Comparison of ENCODE assay signal across 15 mouse cellular contexts in the genomic region with DNA sequence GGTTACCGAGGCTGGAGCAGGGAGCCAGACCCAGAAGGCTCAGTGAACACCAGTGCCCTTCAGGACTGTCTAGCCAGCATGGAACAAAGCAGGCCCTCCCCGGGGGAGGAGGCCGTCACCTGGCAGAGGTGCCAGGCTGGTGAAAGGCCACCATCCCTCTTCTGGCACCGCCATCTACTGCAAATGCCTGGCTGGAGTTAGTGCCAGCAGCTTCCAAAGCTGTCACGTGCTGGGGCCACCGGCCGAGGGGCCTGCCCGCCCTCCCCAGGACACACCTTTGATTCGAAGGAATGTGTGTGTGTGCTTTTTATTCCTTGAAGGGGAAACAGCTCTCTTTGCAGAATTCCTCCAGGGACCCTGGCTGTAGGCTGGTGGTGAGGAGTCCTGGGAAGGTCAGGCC. TPM values are rescaled to one million over a fixed set of nuclear protein-coding genes. Genes with fewer than 3 reads are reported as not detected.
DNase-seq lines count a peak whose midpoint lies in the region; ATAC-seq and TF ChIP-seq lines count a peak whose summit lies in the region.
"Had no signal": no experiment of that assay in that cellular context is flagged by ENCODE, and none has a peak within 500 bp of the region (broad histone marks: within the 10 kb centered on the region; RNA-seq: fewer than 3 reads in every experiment).

No protein-coding gene starts in this region.

- H3K27ac ChIP-seq in stomach, postnatal 0 days (replicated peaks) = no peak overlapping the region
- H3K27ac ChIP-seq: left cerebral cortex, adult 2 months; liver, embryonic 13.5 days had no signal

- no peaks in the 10 kb centered on the region for H3K36me3 ChIP-seq in stomach, postnatal 0 days (ENCODE audit: control insufficient read depth, insufficient read depth, low read length)
- H3K36me3 ChIP-seq: G1E; liver, embryonic 13.5 days had no signal

- TF ChIP-seq CTCF in stomach, postnatal 0 days (IDR thresholded peaks at IDR 0.05; ENCODE audit: low read depth) = no peak

- no peak overlapping the region for H3K9ac ChIP-seq in stomach, postnatal 0 days (ENCODE audit: low read length)
- H3K9ac ChIP-seq: liver, embryonic 13.5 days had no signal

- peak; percentile 69 for ATAC-seq in stomach, postnatal 0 days (ENCODE audit: low FRiP score, low TSS enrichment)
- ATAC-seq: midbrain, embryonic 16.5 days had no signal

- peak; percentile 71 for DNase-seq in adrenal gland, postnatal 14 days
- no peak for DNase-seq in adrenal gland, adult 18-20 months (ENCODE audit: low spot score in 2 of 2)
- peak; percentile 71 to 80 for DNase-seq in lung, adult 18-20 months
- DNase-seq in lung, postnatal 14 days = no peak
- peak; percentile 92 to 96 for DNase-seq in kidney, postnatal 36 days
- DNase-seq in stomach, postnatal 0 days (ENCODE audit: low spot score) = peak; percentile 57
- no peak for DNase-seq in gastrocnemius, postnatal 10 days
- DNase-seq in embryo, embryonic 9.5 days (ENCODE audit: extremely low spot score) = no peak
- DNase-seq: gastrocnemius, postnatal 36 days; liver, embryonic 13.5 days; spleen, adult 18-20 months; thymus, postnatal 25 days had no signal

- no peak overlapping the region for H3K4me3 ChIP-seq in stomach, postnatal 0 days (ENCODE audit: low read depth, low read length)
- H3K4me3 ChIP-seq: left cerebral cortex, adult 2 months; liver, embryonic 13.5 days had no signal

- H3K27me3 ChIP-seq in stomach, postnatal 0 days (ENCODE audit: control insufficient read depth, insufficient read depth, low read length) = no peaks in the 10 kb centered on the region
- H3K27me3 ChIP-seq: liver, embryonic 13.5 days had no signal

- no peak for TF ChIP-seq EP300 in stomach, postnatal 0 days (optimal IDR thresholded peaks at IDR 0.05)

- 54% methylated on average over 9 of the region's 9 CpGs for WGBS in stomach, postnatal 0 days

- no peak overlapping the region for H3K4me2 ChIP-seq in stomach, postnatal 0 days (replicated peaks; ENCODE audit: low read depth)
- H3K4me2 ChIP-seq: liver, embryonic 13.5 days had no signal

- H3K4me1 ChIP-seq in stomach, postnatal 0 days (replicated peaks; ENCODE audit: control insufficient read depth, insufficient read depth) = 0 out of 2 replicates have a peak, but pooled peaks cover 3% of the 10 kb centered on the region
- H3K4me1 ChIP-seq: liver, embryonic 13.5 days had no signal

- no peaks in the 10 kb centered on the region for H3K9me3 ChIP-seq in stomach, postnatal 0 days (ENCODE audit: control insufficient read depth, low read length)
- H3K9me3 ChIP-seq: G1E; liver, embryonic 13.5 days had no signal

RNA-seq across cellular contexts. Expression of gene 1810010D01Rik, which starts 23.7 kb away (rescaled TPM):
- not detected in 2 replicates for total RNA-seq in adrenal gland, postnatal 14 days (2021)
- total RNA-seq in adrenal gland, adult 18-20 months (2021) = not detected
- polyA plus RNA-seq in stomach, postnatal 0 days (2015; fragmentation: Nextera tagmentation; extraction: Ambion mirVana) = 111 and 135 TPM in 2 replicates
- total RNA-seq in gastrocnemius, postnatal 10 days (2021) = under 1 TPM in 1 of 2 experiments, not detected in 1; 0.61 TPM
- total RNA-seq: G1E; gastrocnemius, postnatal 36 days had no signal
- polyA plus RNA-seq: G1E had no signal

RNA-seq across cellular contexts. Expression of gene Tpcn2, which starts 52.2 kb away (rescaled TPM):
- 13.3 and 16.8 TPM in 2 replicates for total RNA-seq in adrenal gland, postnatal 14 days (2021)
- total RNA-seq in adrenal gland, adult 18-20 months (2021) = 10 to 100 TPM; 12.9 to 13.0 TPM
- polyA plus RNA-seq in stomach, postnatal 0 days (2015; fragmentation: Nextera tagmentation; extraction: Ambion mirVana) = 5.3 and 5.8 TPM in 2 replicates
- 1 to 10 TPM; 3.6 to 7.2 TPM for total RNA-seq in gastrocnemius, postnatal 10 days (2021)

Comparison
In these comparisons a context has a peak if more than half of its experiments do, and no peak if none do; other contexts are left out.
1. DNase-seq: peak in adrenal gland, postnatal 14 days (single experiment), lung, adult 18-20 months (2 of 2), kidney, postnatal 36 days (2 of 2) and stomach, postnatal 0 days (single experiment); none in adrenal gland, adult 18-20 months (0 of 2), lung, postnatal 14 days (single experiment), gastrocnemius, postnatal 10 days (single experiment) and embryo, embryonic 9.5 days (single experiment).